Mouse (Mus musculus) layer of hippocampus, postnatal 36 days (tissue): ENCODE data around the gene Hhipl1. TPM values are rescaled to one million over a fixed set of nuclear protein-coding genes. Genes with fewer than 3 reads are reported as not detected.

ENCODE experiments used
- DNase-seq, 2 experiments: peaks; one replicate each; pipeline ENCODE4 v3.0.0; 2022
- total RNA-seq, 2 experiments: library from RNA; stranded (reverse); gene quantifications; 2 replicates each; pipeline ENCODE4 v1.2.3; 2021

Hhipl1 gene
- total RNA-seq, result 1 to 10 TPM; 4.5 to 5.7 TPM

GRCm38 (mm10) chr12:108305812-108306794, at the start of gene Hhipl1:
Gene Hhipl1, plus strand, starts transcription at chr12:108306270.
- no peak for DNase-seq

- no peak for DNase-seq
These were observed 49.3 kb upstream of the Hhipl1 start for GRCm38 (mm10) chr12:108256734-108257133.

GRCm38 (mm10) chr12:108259322-108260049, 46.6 kb upstream of the Hhipl1 start:
- no peak for DNase-seq

- no peak for DNase-seq
These were observed 45.1 kb upstream of the Hhipl1 start for GRCm38 (mm10) chr12:108260950-108261349.

GRCm38 (mm10) chr12:108264918-108265317, 41.2 kb upstream of the Hhipl1 start:
- DNase-seq, result no peak

GRCm38 (mm10) chr12:108265831-108266619, 40.0 kb upstream of the Hhipl1 start:
- DNase-seq, result peak; percentile 46 to 47

GRCm38 (mm10) chr12:108267653-108268052, 38.4 kb upstream of the Hhipl1 start:
- no peak for DNase-seq

- DNase-seq, result no peak
These were observed 37.1 kb upstream of the Hhipl1 start for GRCm38 (mm10) chr12:108268970-108269369.

- DNase-seq, result no peak
These were observed 36.4 kb upstream of the Hhipl1 start for GRCm38 (mm10) chr12:108269699-108270098.

- no peak for DNase-seq
These were observed 35.7 kb upstream of the Hhipl1 start for GRCm38 (mm10) chr12:108270240-108270919.

- DNase-seq, result no peak
These were observed 34.5 kb upstream of the Hhipl1 start for GRCm38 (mm10) chr12:108271351-108272142.

GRCm38 (mm10) chr12:108272143-108272635, 33.9 kb upstream of the Hhipl1 start:
- DNase-seq, result no peak

GRCm38 (mm10) chr12:108273466-108274312, 32.4 kb upstream of the Hhipl1 start:
- no peak for DNase-seq

- no peak for DNase-seq
These were observed 31.8 kb upstream of the Hhipl1 start for GRCm38 (mm10) chr12:108274313-108274595.

GRCm38 (mm10) chr12:108274661-108275507, 31.2 kb upstream of the Hhipl1 start, which contains the start of gene Ccdc85c:
Gene Ccdc85c, minus strand, starts transcription at chr12:108275425.
- DNase-seq, result peak; percentile 47 to 49

- peak; percentile 98 for DNase-seq
These were observed 30.6 kb upstream of the Hhipl1 start for GRCm38 (mm10) chr12:108275508-108275890.

GRCm38 (mm10) chr12:108275920-108276822, 29.9 kb upstream of the Hhipl1 start:
- DNase-seq, result peak; percentile 37 to 51

GRCm38 (mm10) chr12:108277341-108277841, 28.7 kb upstream of the Hhipl1 start:
- no peak for DNase-seq
